Mouse (Mus musculus): ENCODE results near the gene Slc15a5. TPM values are rescaled to one million over a fixed set of nuclear protein-coding genes. Genes with fewer than 3 reads are reported as not detected.

Gene Slc15a5
- not detected in 2 replicates for total RNA-seq (2012; rRNA removed)

DNA sequence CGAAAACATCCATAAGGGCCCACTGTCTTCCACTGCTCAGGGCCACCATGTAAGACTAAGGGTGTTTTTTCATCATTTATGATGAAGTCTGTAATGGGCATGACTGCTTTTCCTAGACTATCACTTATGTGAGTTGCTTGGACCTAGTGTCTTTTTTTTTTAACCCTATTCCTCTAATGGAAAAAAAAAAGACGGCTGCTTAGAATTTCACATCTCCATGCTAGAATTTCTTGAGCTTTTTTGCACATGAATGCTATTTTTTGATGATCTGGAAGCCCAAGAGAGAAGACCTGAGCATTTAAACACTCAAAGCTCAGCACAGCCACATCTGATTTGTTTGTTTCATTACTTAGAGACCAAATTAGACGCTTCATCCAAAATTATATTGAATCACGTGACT lies at the start of gene Slc15a5:
Gene Slc15a5 (minus strand): TSS at position 101 of the 400 bp plus-strand sequence.
- in situ Hi-C loops (cut with MboI; ENCODE audit: low sequenced_read_pairs in 2 of 2, unreplicated experiment in 2 of 2) = no loop called here
- H3K36me3 ChIP-seq (ENCODE audit: control insufficient read depth, insufficient read depth, low read length, poor library complexity, severe bottlenecking) = no peaks in the 10 kb centered on the region
- DNase-seq (ENCODE audit: low read depth, low spot score) = no peak

GRCm38 (mm10) chr6:138128392-138129335 lies 48.9 kb upstream of the Slc15a5 start:
- in situ Hi-C loops (cut with MboI; ENCODE audit: low sequenced_read_pairs in 2 of 2, unreplicated experiment in 2 of 2) = no loop called here
- DNase-seq (ENCODE audit: low read depth, low spot score) = no peak
- Histone ChIP-seq H3K4me3 (ENCODE audit: insufficient read depth in 1 of 2, low read depth in 1 of 2, low read length in 2 of 2, poor library complexity in 1 of 2, severe bottlenecking in 1 of 2) (no peak overlapping the region), H3K4me1 (ENCODE audit: control insufficient read depth in 2 of 2, insufficient read depth in 2 of 2, low read length in 2 of 2, poor library complexity in 1 of 2) (no peaks in the 10 kb centered on the region), H3K27ac (ENCODE audit: insufficient read depth, low read depth, low read length, poor library complexity, severe bottlenecking) (no peak overlapping the region), H3K9me3 (ENCODE audit: control insufficient read depth, insufficient read depth, low read depth, low read length) (no peaks in the 10 kb centered on the region), H3K36me3 (ENCODE audit: control insufficient read depth, insufficient read depth, low read length, poor library complexity, severe bottlenecking) (no peaks in the 10 kb centered on the region), H3K9ac (ENCODE audit: insufficient read depth, low read depth, low read length, poor library complexity, severe bottlenecking) (no peak overlapping the region)
- TF ChIP-seq ZNF384 (IDR thresholded peaks at IDR 0.05; ENCODE audit: low read depth, low read length) (no peak), HCFC1 (IDR thresholded peaks at IDR 0.05; ENCODE audit: borderline replicate concordance, insufficient read depth, low read length) (no peak), MAFK (IDR thresholded peaks at IDR 0.05; ENCODE audit: insufficient read depth, low read depth, low read length) (no peak), ZC3H11A (IDR thresholded peaks at IDR 0.05; ENCODE audit: borderline replicate concordance, low read depth, low read length) (no peak), CHD2 (IDR thresholded peaks at IDR 0.05; ENCODE audit: low read depth, low read length) (no peak)

More for the DNA sequence above, at the start of gene Slc15a5:
- Histone ChIP-seq H3K9ac (ENCODE audit: insufficient read depth, low read depth, low read length, poor library complexity, severe bottlenecking) (no peak within 1 kb of the TSS), H3K4me1 (ENCODE audit: control insufficient read depth in 2 of 2, insufficient read depth in 2 of 2, low read length in 2 of 2, poor library complexity in 1 of 2) (no peaks in the 10 kb centered on the region), H3K27ac (ENCODE audit: insufficient read depth, low read depth, low read length, poor library complexity, severe bottlenecking) (no peak within 1 kb of the TSS), H3K4me3 (ENCODE audit: insufficient read depth in 1 of 2, low read depth in 1 of 2, low read length in 2 of 2, poor library complexity in 1 of 2, severe bottlenecking in 1 of 2) (no peak within 1 kb of the TSS), H3K9me3 (ENCODE audit: control insufficient read depth, insufficient read depth, low read depth, low read length) (no peaks in the 10 kb centered on the region)
- TF ChIP-seq MAFK (IDR thresholded peaks at IDR 0.05; ENCODE audit: insufficient read depth, low read depth, low read length) (no peak), HCFC1 (IDR thresholded peaks at IDR 0.05; ENCODE audit: borderline replicate concordance, insufficient read depth, low read length) (no peak), ZC3H11A (IDR thresholded peaks at IDR 0.05; ENCODE audit: borderline replicate concordance, low read depth, low read length) (no peak), CHD2 (IDR thresholded peaks at IDR 0.05; ENCODE audit: low read depth, low read length) (no peak), ZNF384 (IDR thresholded peaks at IDR 0.05; ENCODE audit: low read depth, low read length) (no peak)

DNA sequence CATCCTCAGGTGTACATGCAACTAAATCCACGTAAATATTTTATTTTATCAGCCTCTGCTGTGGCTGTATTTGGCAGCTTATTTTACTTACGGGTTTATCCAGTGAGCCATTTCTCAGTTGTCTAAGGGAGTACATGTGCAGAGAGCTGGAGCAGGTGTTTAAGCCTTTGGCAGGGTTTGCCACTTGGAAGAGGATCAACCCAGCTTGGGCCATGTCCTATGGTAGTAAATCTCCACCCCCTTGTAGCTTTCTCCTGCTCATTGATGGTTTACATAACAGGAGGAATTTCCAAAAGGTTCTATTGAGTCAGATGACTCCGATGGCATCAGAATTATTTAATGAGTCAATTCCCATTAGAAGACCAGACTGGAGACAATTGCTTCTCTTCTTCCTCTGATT lies 37.8 kb upstream of the Slc15a5 start:
- Histone ChIP-seq H3K27ac (ENCODE audit: insufficient read depth, low read depth, low read length, poor library complexity, severe bottlenecking) (no peak overlapping the region), H3K9ac (ENCODE audit: insufficient read depth, low read depth, low read length, poor library complexity, severe bottlenecking) (no peak overlapping the region), H3K36me3 (ENCODE audit: control insufficient read depth, insufficient read depth, low read length, poor library complexity, severe bottlenecking) (no peaks in the 10 kb centered on the region), H3K4me3 (ENCODE audit: insufficient read depth in 1 of 2, low read depth in 1 of 2, low read length in 2 of 2, poor library complexity in 1 of 2, severe bottlenecking in 1 of 2) (no peak overlapping the region), H3K4me1 (ENCODE audit: control insufficient read depth in 2 of 2, insufficient read depth in 2 of 2, low read length in 2 of 2, poor library complexity in 1 of 2) (no peaks in the 10 kb centered on the region), H3K9me3 (ENCODE audit: control insufficient read depth, insufficient read depth, low read depth, low read length) (no peaks in the 10 kb centered on the region)
- DNase-seq (ENCODE audit: low read depth, low spot score) = no peak
- in situ Hi-C loops (cut with MboI; ENCODE audit: low sequenced_read_pairs in 2 of 2, unreplicated experiment in 2 of 2) = no loop called here
- TF ChIP-seq MAFK (IDR thresholded peaks at IDR 0.05; ENCODE audit: insufficient read depth, low read depth, low read length) (no peak), HCFC1 (IDR thresholded peaks at IDR 0.05; ENCODE audit: borderline replicate concordance, insufficient read depth, low read length) (no peak), CHD2 (IDR thresholded peaks at IDR 0.05; ENCODE audit: low read depth, low read length) (no peak), ZNF384 (IDR thresholded peaks at IDR 0.05; ENCODE audit: low read depth, low read length) (no peak)

DNA sequence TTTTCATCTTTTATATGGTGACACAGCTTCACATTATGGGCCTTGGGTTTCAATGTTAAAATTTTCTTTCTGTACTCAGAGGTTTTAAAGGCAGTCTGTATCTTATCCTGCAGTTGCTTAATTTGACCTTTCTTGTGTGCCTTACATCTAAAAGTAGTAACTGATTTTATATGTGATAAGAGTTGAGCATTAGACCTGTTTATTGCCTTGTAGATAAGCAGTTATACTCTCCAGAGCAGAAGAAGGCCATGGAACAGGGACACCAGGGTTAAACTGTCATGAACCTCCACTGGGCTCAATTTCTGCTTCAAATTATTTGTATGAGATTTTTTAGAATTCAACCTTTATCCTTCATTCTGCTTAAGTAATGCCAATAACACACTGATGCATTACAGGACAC lies 24.8 kb upstream of the Slc15a5 start:
- H3K9ac ChIP-seq (ENCODE audit: insufficient read depth, low read depth, low read length, poor library complexity, severe bottlenecking) = no peak overlapping the region
- no peaks in the 10 kb centered on the region for H3K36me3 ChIP-seq (ENCODE audit: control insufficient read depth, insufficient read depth, low read length, poor library complexity, severe bottlenecking)
- no peak for DNase-seq (ENCODE audit: low read depth, low spot score)
- TF ChIP-seq HCFC1 (IDR thresholded peaks at IDR 0.05; ENCODE audit: borderline replicate concordance, insufficient read depth, low read length) (no peak), ZNF384 (IDR thresholded peaks at IDR 0.05; ENCODE audit: low read depth, low read length) (no peak), ZC3H11A (IDR thresholded peaks at IDR 0.05; ENCODE audit: borderline replicate concordance, low read depth, low read length) (no peak), CHD2 (IDR thresholded peaks at IDR 0.05; ENCODE audit: low read depth, low read length) (no peak), MAFK (IDR thresholded peaks at IDR 0.05; ENCODE audit: insufficient read depth, low read depth, low read length) (no peak)
- H3K4me3 ChIP-seq (ENCODE audit: insufficient read depth in 1 of 2, low read depth in 1 of 2, low read length in 2 of 2, poor library complexity in 1 of 2, severe bottlenecking in 1 of 2) = no peak overlapping the region
- no peaks in the 10 kb centered on the region for H3K4me1 ChIP-seq (ENCODE audit: control insufficient read depth in 2 of 2, insufficient read depth in 2 of 2, low read length in 2 of 2, poor library complexity in 1 of 2)
- in situ Hi-C loops (cut with MboI; ENCODE audit: low sequenced_read_pairs in 2 of 2, unreplicated experiment in 2 of 2) = no loop called here
- H3K9me3 ChIP-seq (ENCODE audit: control insufficient read depth, insufficient read depth, low read depth, low read length) = no peaks in the 10 kb centered on the region
- H3K27ac ChIP-seq (ENCODE audit: insufficient read depth, low read depth, low read length, poor library complexity, severe bottlenecking) = no peak overlapping the region
